9 mouse cellular contexts compared by ENCODE assay signal in genomic region chr11:90317482-90317881, GRCm38 (mm10).
DNase-seq lines count a peak whose midpoint lies in the region; ATAC-seq and TF ChIP-seq lines count a peak whose summit lies in the region.
"Had no signal": no experiment of that assay in that cellular context is flagged by ENCODE, and none has a peak within 500 bp of the region (broad histone marks: within the 10 kb centered on the region; RNA-seq: fewer than 3 reads in every experiment).

No protein-coding gene starts in this region.

- no peak for TF ChIP-seq POLR2A in cerebellum, adult 2 months (IDR thresholded peaks at IDR 0.05; ENCODE audit: borderline replicate concordance, insufficient read depth, low read length)

- no peak overlapping the region for H3K27ac ChIP-seq in liver, embryonic 12.5 days
- no peak overlapping the region for H3K27ac ChIP-seq in cerebellum, adult 2 months (ENCODE audit: insufficient read depth, low read length)
- H3K27ac ChIP-seq in left cerebral cortex, adult 2 months = peak overlapping the region; percentile 64

- H3K9me3 ChIP-seq in liver, embryonic 12.5 days (replicated peaks) = no peaks in the 10 kb centered on the region

- no peaks in the 10 kb centered on the region for H3K36me3 ChIP-seq in liver, embryonic 12.5 days

- intact Hi-C loops in left cerebral cortex, adult 2 months (cut with DNase I) = loop anchor here (1.0 to 5.0 kb wide), 3 partner anchors 72 to 305 kb away; no protein-coding TSS in a partner anchor

- in situ Hi-C loops in Patski (cut with MboI; ENCODE audit: low pct_unique_long_range_greater_than_20kb) = no loop called here

- peak; percentile 17 for DNase-seq in liver
- no peak for DNase-seq in Patski (ENCODE audit: low read depth, low spot score)
- DNase-seq in cerebellum, adult 2 months = peak; percentile 49 to 58
- DNase-seq in gastrocnemius, postnatal 25 days = peak; percentile 14
- peak; percentile 56 to 66 for DNase-seq in left cerebral cortex, adult 2 months (ENCODE audit: extremely low spot score in 1 of 2, low spot score in 2 of 2)
- DNase-seq in retina, embryonic 14.5 days (ENCODE audit: low spot score) = peak; percentile 83
- DNase-seq in urinary bladder, postnatal 10 days (ENCODE audit: low spot score) = no peak

- H3K4me3 ChIP-seq in liver, embryonic 12.5 days = no peak overlapping the region
- H3K4me3 ChIP-seq in cerebellum, adult 2 months (replicated peaks; ENCODE audit: insufficient read depth, low read depth, low read length) = no peak overlapping the region
- H3K4me3 ChIP-seq in left cerebral cortex, adult 2 months = no peak overlapping the region
- H3K4me3 ChIP-seq: megakaryocyte, embryonic 14.5 days had no signal

- H3K4me1 ChIP-seq in liver, embryonic 12.5 days = no peaks in the 10 kb centered on the region
- H3K4me1 ChIP-seq in cerebellum, adult 2 months (ENCODE audit: control insufficient read depth, insufficient read depth, low read length) = no peaks in the 10 kb centered on the region
- H3K4me1 ChIP-seq: megakaryocyte, embryonic 14.5 days had no signal

- 14% methylated on average over 4 of the region's 4 CpGs for WGBS in liver, embryonic 12.5 days (ENCODE audit: insufficient replicate concordance)
- 1% methylated on average over 4 of the region's 4 CpGs for WGBS in cerebellum, adult 2 months

- CTCF ChIA-PET in Patski (lab: Charles Lee) = interaction anchor here (0.8 to 2.0 kb wide), 7 partner anchors 9 to 298 kb away, joined by 3 to 10 read pairs (median 4); no protein-coding TSS in a partner anchor

- POLR2A ChIA-PET in Patski (lab: Charles Lee) = no interaction called here

- no peak for ATAC-seq in liver, embryonic 12.5 days
- ATAC-seq in Patski = no peak

- no peak overlapping the region for H3K4me2 ChIP-seq in liver, embryonic 12.5 days

- H3K9ac ChIP-seq in liver, embryonic 12.5 days = no peak overlapping the region

- H3K27me3 ChIP-seq in liver, embryonic 12.5 days (replicated peaks) = no peaks in the 10 kb centered on the region
- peaks cover 9% of the 10 kb centered on the region for H3K27me3 ChIP-seq in Patski
- no peaks in the 10 kb centered on the region for H3K27me3 ChIP-seq in cerebellum, adult 2 months (ENCODE audit: control insufficient read depth, insufficient read depth, low read length)
- H3K27me3 ChIP-seq: megakaryocyte, embryonic 14.5 days had no signal

- TF ChIP-seq CTCF in Patski (IDR thresholded peaks at IDR 0.05) = peak; percentile 85
- TF ChIP-seq CTCF in cerebellum, adult 2 months (IDR thresholded peaks at IDR 0.05; ENCODE audit: borderline replicate concordance, insufficient read depth, low read depth, low read length) = peak; percentile 66
- TF ChIP-seq CTCF in left cerebral cortex, adult 2 months (IDR thresholded peaks at IDR 0.05) = peak; percentile 94

Comparison
In these comparisons a context has a peak if more than half of its experiments do, and no peak if none do; other contexts are left out.
1. DNase-seq: peak in liver (single experiment), cerebellum, adult 2 months (2 of 2), gastrocnemius, postnatal 25 days (single experiment), left cerebral cortex, adult 2 months (2 of 2) and retina, embryonic 14.5 days (single experiment); none in Patski (single experiment) and urinary bladder, postnatal 10 days (single experiment).
2. Peak in every context shown above with its lines, with median percentiles within 50 percentile points of each other: CTCF ChIP-seq.